Mouse (Mus musculus) T-helper 2 cell (primary cell): ENCODE data around the gene Tshz2.

Source experiments
- in situ Hi-C: fragments of 300-600 bp; cut with MboI, MseI; formaldehyde crosslinking; loops from one replicate; pipeline ENCODE4 v1.15.1; 2025; ENCODE audit warnings: high pct_unique_total_duplicates

Gene Tshz2

DNA sequence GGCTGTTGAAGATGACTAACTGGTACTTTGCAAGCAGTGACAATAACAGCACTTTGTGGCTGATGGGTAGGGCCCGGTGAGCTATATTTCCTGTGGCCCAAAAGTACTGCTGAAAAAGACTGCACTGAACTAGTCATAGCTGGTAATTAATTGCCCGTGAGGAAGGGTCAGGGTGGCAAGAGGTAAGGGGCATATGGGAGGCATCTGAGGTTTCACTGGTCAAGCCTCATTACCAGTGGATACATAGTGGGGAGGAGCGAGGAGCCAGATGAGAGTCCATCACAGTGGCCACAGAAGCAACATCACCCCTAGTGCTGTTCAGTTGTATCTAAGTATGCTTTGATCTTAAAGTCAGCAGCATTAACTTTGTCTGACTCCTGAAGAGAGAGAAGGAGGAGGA is 2.7 kb upstream of the Tshz2 start:
- in situ Hi-C loops = no loop called here

DNA sequence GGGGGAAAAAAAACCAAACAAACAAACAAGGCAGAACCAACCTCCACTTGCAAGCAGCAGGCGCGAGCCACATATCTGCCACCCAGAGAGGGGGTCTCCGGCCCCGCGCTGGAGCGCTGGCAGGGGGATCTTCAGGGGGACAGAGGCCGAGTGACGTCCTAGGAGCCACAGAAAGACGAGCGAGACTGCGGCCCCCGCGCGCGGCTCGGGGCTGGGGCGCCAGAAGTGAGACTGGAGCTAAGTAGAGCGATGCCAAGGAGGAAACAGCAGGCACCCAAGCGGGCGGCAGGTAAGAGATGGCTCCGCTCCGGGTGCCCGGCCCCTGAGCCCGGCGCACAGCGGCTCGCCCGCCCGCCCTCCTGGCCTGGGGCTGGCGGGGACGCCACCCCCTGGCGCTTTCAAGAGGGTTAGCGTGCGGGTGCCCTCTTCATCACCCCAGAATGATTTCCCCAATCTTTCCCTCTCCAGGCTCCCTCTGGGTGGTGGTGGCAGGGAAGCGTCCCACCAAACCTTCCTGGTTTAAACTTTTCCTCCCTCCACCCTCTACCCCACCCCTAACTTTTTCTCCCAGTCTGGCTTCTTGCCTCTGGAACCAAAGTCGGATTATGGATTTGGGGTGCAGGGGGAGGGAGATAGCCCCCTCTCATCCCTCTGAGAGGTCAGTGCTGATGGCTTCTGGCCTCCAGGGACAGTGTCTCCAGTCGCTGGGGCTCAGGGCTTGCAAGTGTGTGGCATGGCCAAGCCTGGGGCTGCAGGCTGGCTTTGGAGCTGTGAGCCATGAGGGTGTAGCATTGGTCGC is 877 bp downstream of the Tshz2 start:
- in situ Hi-C loops = no loop called here

DNA sequence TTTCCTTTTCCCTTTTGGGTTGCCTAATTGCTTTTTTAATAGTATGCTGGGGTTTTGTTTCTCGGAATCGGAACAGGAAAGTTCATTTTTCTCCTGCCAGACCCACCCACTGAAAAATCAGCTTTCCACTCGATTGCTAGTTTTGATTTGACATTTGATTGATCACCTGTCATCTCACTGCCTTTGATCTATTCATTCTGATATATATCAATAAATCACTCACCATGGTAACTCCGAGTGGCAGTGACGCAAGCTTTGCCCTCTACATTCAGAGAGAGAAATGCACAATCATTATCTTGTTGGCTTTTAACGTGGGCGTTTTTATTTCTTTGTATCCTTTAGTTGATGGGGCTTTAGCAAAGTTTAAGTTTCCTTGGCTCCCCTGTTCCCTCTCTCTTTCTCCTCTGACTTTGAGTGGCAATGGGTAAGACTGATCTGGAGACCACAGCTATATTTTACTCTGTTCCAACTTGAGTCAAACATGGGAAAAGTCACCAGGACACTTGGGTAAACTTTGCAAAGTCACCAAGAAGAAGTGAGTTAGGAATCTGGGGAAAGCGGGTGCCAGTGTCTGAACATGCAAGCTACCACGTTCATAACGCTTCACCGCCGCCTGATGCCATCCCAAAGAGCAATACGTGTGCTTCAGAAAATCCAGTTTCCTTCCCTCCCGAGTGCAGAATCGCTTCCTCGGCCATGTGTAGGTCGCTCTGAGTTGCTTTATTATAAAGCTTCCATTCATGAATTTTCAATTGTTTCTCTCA is 2.0 kb downstream of the Tshz2 start:
- in situ Hi-C loops = no loop called here

DNA sequence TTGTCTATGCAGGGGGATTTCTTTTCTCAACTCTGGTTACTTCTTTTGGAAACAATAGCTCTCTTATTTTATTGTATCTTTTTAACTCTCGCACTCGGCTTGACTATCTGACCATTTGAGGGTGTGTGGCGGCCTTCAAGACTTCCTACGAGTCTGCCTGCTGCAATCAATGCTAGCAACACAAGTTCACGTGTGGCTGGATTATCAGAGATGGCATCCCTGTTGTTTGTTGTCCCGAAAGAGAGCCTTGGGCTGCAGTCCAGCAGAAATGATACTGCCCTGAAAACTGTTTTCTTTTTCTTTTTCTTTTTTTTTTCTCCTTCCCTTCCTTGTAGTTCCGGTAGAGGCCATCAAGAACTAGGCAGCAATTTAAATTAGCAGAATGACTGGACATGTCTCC is 2.6 kb downstream of the Tshz2 start:
- in situ Hi-C loops = no loop called here

DNA sequence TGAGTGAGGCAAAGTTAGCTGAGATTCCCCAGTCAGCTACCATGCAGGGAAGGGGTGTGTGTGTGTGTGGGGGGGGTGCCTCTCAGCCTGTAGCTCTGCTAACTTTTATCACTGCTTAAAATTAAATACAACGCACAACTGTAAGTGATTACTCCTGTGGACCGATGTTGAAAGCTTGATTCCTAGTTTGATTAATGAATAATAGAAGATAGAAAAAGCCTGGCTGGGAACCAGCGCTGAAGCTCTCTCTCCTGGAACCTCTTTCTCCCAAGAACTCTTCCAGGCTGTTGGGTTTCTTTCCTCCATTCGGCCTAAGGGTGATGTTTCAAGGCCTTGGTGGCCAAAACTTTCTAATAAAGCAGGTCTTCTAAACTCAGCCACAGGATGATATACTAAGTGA is 3.6 kb downstream of the Tshz2 start:
- in situ Hi-C loops = no loop called here

DNA sequence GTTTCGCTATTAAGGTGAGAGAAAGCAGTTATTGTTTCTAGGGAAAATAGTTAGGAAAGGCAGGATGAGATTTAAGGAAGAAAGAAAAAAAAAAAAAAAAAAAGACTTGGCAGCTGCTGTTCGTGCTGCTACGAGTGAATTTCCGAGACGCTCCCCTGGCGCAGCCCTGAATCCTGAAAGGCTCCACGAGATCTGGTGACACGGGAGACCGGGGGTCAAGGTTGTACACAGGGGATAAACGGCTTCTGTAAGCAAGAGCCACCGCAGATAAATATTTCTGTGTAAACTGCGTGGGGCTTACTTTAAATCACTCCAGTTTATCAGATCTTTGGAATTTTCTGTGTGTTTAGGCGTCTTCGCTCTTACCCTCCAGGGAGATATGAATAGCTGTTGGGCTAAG is 8.7 kb downstream of the Tshz2 start:
- in situ Hi-C loops = no loop called here

DNA sequence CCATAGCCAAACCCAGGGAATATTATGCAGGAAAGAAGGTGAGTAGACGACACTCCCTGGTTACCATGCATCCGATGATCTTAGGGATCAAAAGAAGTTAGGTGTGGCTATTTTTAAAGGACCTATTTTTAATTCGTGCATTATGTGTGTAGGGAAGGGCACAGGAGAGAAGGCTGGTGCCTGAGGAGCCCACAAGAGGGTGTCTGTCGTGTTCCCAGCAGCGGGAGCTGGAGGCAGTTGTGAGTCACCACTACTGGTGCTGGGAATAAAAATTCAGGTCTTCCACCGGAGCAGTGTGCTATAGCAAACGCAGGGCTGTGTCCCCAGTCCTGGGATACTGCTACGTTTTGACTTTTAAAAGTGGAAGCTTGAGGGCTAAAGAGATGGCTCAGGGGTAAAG is 9.6 kb downstream of the Tshz2 start:
- in situ Hi-C loops = no loop called here

DNA sequence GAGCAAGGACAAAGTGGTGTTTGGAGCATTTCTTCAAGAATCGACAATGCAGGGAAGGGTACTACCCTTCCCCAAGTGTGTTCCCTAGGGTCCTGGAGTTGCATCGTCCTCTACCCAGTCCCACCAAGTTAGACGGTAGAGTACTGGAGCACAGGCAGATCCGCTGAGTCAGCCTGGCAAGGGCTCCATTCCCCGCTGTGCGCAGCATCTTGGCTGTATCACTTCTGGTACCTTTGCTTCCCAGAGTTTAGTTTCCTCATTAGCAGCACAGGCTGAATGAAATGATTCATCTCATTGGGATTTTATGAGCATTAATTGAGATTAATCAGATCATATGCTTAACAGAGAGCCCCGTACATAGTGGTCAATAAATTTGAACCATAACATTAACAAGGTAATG is 14.3 kb downstream of the Tshz2 start:
- in situ Hi-C loops = no loop called here

DNA sequence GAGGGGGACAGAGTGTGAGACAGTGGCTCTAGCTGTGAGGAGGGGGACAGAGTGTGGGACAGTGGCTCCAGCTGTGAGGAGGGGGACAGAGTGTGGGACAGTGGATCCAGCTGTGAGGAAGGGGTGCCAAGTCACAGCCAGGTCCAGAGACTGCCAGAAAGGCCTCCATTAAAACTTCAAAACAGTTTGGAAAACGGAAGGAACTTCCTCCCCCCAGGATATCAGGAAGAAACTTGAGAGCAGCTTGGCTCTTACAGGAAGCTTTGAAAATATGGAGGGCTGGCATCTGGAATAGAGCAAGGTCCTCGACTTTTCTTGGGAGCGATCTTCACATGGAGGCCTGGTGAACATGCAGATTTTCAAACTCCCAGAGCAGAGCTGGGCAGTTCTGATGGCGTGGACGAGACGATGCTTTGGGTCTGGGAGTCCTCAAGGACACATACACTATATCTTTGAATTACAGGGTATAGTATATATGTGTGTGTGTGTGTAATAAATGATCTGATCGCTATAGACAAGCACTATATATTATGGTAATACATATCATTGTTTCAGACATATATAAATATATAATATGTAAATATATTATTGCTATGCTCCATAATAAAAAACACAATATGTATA is 16.6 kb downstream of the Tshz2 start:
- in situ Hi-C loops = no loop called here

DNA sequence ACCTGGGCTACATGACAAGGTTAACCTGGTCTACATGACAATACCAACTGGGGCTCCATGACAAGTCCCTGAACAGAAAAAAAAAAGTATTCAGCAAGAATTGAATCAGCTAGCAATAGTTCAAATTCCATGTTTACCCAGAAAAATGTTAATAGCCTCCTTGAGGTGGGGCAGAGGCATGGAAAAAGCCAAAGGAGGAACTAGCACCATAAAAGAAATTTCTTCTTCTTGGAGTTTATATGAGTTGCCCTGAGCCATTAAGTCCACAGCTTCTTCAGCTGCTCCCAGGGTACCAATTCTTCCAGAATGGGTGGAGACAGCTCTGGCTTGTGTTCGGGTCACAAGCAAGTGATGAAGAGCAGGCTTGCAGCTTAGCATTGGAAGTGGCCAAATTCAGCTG is 20.5 kb downstream of the Tshz2 start:
- in situ Hi-C loops = no loop called here

DNA sequence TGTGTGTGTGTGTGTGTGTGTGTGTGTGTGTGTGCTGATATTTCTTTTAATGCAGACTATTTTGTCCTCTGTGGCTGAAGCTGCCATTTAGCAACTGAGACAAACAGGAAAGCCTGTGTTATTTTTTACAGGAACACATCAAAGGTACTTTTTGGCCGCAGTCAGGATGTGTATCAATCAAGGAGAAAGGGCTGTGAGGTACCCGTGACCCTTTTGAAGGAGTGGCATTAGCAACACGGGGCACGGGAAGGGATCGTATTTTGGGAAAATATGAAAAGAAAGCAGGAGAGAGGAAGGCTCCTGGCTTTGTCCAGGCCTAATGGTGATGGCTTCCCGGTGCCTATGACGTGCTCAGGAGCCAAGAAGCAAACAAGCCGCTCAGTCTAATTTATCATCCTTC is 31.0 kb downstream of the Tshz2 start:
- in situ Hi-C loops = no loop called here

DNA sequence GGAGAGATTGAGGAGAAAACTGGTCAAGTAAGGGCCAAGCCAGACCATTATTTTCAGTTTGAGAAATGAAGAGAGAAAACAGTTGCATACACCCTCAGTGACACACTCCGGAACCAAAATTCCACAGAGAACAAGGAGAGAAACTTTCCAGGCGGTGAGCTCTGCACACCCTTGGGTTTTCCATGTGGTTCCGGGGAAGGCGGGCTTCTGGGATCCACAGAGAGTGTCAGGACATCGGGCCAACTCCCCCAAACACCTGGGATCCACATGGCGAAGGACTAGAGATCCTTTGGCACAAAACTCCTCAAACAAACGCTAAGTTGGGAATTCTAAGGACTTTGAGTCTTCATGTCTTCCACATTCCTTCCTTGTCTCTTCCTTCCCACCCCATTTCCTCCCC is 38.5 kb downstream of the Tshz2 start:
- in situ Hi-C loops = no loop called here

DNA sequence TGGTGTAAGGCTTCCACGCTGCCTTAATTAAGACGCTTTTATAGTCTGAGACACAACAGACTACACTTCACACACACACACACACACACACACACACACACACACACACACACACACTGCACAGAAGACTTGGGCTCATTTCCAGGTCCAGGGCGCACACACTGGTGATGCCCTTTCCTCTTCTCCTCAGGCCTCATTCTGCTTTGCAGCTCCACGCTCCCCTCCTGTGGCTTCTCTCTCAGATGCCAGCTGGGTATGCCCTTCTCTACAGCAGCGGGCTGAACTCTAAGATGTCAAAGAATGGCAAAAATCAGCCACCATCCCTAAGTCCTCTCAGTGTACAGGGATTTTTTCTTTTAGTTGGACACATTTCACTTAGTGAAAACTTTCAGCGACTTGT is 41.0 kb downstream of the Tshz2 start:
- in situ Hi-C loops = no loop called here

DNA sequence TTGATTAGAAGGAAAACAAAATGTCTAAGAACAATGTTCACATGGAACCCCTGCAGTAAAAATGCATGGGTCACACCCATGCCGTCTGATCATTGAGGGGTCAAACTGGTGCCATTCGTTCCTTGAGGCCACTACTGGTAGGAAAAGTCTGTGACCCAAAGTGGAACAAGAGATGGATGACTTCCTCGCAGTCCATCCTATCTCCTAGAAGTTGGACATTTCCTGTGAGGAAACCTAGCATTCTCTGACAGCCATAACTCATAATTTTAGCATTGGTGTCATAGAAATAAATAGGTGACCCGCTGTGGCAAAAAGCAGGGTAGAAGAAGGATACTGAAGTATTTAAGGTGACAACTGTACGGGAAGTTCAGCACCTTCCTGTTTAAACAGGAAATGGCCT is 41.4 kb downstream of the Tshz2 start:
- in situ Hi-C loops = no loop called here

DNA sequence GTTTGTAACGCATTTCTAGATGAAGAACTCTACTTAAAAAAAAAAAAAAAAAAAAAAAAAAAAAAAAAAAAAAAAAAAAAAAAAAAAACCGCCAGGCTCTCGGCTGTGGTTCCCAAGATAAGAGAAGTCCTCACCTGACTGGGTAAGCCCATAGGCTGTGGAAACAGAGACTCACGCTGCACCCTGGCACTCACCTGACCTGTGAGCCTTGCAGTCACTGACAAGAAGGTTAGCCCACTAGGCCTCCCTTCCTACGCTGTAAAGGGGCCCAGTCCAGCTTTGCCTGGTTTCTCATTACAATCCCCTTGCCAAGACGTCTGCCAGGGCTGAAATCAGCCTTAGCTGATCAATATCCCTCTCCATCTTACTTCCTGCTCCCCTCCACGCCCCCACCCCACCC is 46.5 kb downstream of the Tshz2 start:
- in situ Hi-C loops = no loop called here

DNA sequence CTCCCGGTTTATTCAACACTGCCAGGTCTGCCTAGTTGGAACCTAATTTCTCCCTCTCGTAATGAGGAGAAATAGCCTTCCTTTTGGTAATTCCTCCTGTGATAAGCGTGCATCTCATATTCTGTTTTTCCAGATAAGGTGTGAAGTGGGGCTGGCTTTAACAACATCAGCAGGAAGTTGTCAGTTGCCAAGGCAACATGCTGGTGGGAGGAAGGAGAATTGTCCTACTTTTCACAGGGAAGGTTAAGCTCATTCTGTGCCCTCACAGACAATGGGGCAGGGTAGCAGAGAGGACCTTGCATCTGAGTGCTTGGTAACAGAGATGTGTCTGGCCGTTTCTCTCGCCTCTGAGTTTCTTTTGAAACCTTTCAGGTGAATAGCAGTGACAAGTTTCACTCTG is 47.1 kb downstream of the Tshz2 start:
- in situ Hi-C loops = no loop called here

DNA sequence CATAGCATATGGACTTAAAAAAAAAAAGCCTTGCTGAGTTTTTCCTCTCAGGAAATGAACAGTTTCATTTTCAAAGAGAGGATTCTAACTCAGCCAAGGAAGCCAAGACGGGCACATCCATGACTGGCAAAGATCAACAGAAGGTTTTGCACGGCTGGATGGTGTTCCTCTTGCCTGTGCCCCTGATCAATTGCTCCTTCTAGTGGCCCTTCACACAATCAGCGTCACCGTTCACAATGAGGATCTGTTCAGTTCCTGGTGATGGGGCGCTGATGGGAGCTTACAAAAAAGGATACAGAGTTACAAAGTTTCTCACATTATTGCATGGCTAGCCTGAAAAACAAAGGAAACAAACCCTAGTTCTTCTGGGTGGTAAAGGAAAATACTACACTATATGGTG is 52.4 kb downstream of the Tshz2 start:
- in situ Hi-C loops = no loop called here

DNA sequence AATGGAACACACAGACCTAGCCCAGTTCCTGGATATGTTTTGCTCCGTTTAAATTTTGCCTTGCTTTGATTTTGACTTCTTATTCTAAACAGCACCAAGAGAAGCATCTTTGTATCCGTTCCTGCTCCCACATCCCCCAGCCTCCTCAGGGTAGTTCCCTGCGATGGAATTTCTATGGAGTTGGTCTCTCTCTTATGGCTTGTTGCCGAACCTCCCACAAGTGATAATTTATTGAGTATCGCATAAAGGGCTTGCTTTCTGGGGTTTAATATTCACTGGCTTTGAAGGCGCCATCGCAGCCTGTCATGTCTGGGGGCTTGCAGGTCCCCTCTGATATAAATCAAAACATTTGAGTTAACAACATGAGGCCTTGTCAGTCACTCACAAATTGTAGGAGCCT is 52.9 kb downstream of the Tshz2 start:
- in situ Hi-C loops = no loop called here

DNA sequence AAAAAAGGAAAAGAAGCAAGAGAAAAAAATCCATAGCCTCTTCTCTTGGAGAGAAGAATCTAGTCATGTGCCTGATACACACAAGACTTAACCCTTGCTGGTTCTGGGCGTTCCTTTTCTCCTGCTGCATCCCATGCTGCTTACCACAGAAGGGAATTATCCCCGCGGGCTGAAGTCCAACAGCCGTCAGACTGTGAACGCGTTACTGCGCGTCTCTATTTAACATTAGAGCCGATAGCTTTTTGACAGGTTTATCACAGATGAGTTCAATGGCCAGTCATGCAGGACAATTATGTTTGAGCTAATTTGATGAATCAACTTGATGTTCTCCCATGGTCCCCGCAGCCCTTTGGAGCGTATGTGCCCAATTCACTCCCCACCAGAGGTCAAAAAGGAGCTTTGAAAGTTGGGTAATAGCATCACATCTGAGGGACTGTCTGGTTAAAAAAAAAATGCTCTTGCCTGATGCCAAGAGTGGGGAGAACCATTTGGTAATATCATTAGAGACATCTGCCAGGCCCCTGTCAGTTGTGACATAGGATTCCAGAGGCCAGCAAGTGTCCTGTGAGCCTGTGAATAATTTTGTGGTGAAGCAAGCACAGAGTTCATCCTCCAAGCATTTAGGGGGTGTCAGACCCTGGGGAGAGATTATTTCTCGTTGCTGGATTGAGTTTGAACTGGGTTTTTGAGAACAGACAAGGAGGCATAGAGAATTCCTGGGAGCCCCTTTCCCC is 54.1 kb downstream of the Tshz2 start:
- in situ Hi-C loops = no loop called here

DNA sequence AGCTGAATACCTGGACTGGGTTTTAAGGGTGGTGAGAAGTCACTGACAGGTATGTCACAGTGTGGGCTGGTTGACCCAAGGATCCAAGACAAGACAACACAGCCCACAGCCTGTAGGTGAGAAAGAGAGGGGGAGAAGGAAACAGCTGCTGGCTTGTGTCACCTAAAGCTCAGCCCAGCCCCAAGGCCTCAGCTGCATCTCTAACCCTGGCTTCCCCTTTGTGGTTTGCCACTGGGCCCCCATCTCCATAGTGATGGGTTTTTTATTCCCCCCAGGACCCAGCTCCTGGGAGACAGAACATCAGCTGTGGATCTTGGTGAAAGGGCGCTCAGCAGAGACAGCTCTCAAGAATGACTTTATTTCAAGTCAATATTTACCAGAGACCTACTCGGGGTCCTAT is 57.2 kb downstream of the Tshz2 start:
- in situ Hi-C loops = no loop called here

DNA sequence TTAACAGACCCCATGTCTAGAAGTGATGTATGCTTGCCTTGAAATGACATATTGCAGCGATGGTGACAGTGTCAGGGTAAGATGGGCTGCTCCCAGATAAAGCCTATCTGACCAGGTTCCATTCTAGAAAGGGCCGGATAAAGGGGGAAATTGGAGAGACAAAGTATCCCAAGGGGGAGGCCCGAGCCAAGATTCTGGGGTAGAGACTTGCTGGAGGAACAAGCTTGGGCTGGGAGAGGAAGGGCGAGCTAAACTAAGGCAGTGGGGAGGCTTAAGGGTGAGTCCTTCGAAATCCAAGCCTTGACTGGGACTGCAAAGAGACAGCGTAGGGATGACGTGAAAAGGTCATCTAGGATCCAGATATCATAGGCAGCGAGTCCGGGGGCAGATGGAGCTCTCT is 61.7 kb downstream of the Tshz2 start:
- in situ Hi-C loops = no loop called here

DNA sequence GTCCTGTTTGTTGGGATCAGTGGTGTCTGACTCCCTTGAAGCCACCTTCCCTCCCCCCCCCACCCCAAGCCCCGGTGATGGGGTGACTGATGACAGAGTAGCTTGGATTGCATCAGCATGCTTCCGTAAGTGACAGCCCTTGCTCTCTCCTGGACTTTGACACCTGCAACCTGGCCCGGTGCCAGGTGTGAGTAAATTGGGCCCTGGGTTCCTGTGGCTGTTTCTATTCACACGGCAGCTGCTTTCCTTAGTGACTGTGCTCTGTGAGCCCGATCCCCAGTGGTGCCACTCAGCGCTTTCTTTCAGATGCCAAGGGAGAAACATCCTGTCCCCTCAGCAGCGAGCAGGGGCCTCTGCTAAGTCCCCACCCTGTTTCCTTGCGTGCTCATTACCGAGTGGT is 62.2 kb downstream of the Tshz2 start:
- in situ Hi-C loops = no loop called here
